Mouse (Mus musculus): ENCODE measurements around the gene Pepd.

- TF ChIP-seq MAFK (IDR thresholded peaks at IDR 0.05; ENCODE audit: insufficient read depth, low read depth, low read length) (no peak), CHD2 (IDR thresholded peaks at IDR 0.05; ENCODE audit: low read depth, low read length) (no peak)
Observed at GRCm38 (mm10) chr7:35025409-35026275, 113.5 kb downstream of the Pepd start.

Data from ES-E14 (cell line).